Mouse (Mus musculus): ENCODE data around the gene Ddx3x. TPM values are rescaled to one million over a fixed set of nuclear protein-coding genes. Genes with fewer than 3 reads are reported as not detected.

Gene Ddx3x
- polyA plus RNA-seq, 1 experiment from 2014 or later: 84.5 TPM

- H3K27me3 ChIP-seq (replicated peaks; ENCODE audit: control insufficient read depth, insufficient read depth, low read length): no peaks in the 10 kb centered on the region
- no peaks in the 10 kb centered on the region for H3K36me3 ChIP-seq (ENCODE audit: control insufficient read depth, insufficient read depth)
- H3K4me1 ChIP-seq (replicated peaks; ENCODE audit: control insufficient read depth, insufficient read depth, low read length): no peaks in the 10 kb centered on the region
- TF ChIP-seq CTCF (IDR thresholded peaks at IDR 0.05; ENCODE audit: low read depth): no peak
- WGBS: 81% methylated on average over 3 of the region's 3 CpGs
- H3K4me3 ChIP-seq (ENCODE audit: low read depth, low read length): no peak overlapping the region
- H3K27ac ChIP-seq (ENCODE audit: low read depth, low read length): no peak overlapping the region
- H3K4me2 ChIP-seq (replicated peaks; ENCODE audit: low read depth): no peak overlapping the region
- no peak for ATAC-seq
- no peak overlapping the region for H3K9ac ChIP-seq (ENCODE audit: low read depth, low read length)
- no peaks in the 10 kb centered on the region for H3K9me3 ChIP-seq (ENCODE audit: control insufficient read depth)
Measured at GRCm38 (mm10) chrX:13306190-13306589, 25.4 kb downstream of the Ddx3x start.

- Histone ChIP-seq H3K27me3 (replicated peaks; ENCODE audit: control insufficient read depth, insufficient read depth, low read length) (no peaks in the 10 kb centered on the region), H3K36me3 (ENCODE audit: control insufficient read depth, insufficient read depth) (no peaks in the 10 kb centered on the region), H3K4me3 (ENCODE audit: low read depth, low read length) (no peak overlapping the region), H3K4me1 (replicated peaks; ENCODE audit: control insufficient read depth, insufficient read depth, low read length) (no peaks in the 10 kb centered on the region), H3K4me2 (replicated peaks; ENCODE audit: low read depth) (no peak overlapping the region), H3K9me3 (ENCODE audit: control insufficient read depth) (no peaks in the 10 kb centered on the region), H3K27ac (ENCODE audit: low read depth, low read length) (no peak overlapping the region), H3K9ac (ENCODE audit: low read depth, low read length) (no peak overlapping the region)
- ATAC-seq: no peak
- 77% methylated on average over 4 of the region's 4 CpGs for WGBS
- no peak for TF ChIP-seq CTCF (IDR thresholded peaks at IDR 0.05; ENCODE audit: low read depth)
Measured at GRCm38 (mm10) chrX:13311396-13311795, 30.6 kb downstream of the Ddx3x start.

GRCm38 (mm10) chrX:13329611-13330010, 48.8 kb downstream of the Ddx3x start:
- H3K36me3 ChIP-seq (ENCODE audit: control insufficient read depth, insufficient read depth): no peaks in the 10 kb centered on the region
- H3K27me3 ChIP-seq (replicated peaks; ENCODE audit: control insufficient read depth, insufficient read depth, low read length): no peaks in the 10 kb centered on the region
- H3K27ac ChIP-seq (ENCODE audit: low read depth, low read length): no peak overlapping the region
- no peak overlapping the region for H3K4me3 ChIP-seq (ENCODE audit: low read depth, low read length)
- H3K9ac ChIP-seq (ENCODE audit: low read depth, low read length): no peak overlapping the region
- H3K9me3 ChIP-seq (ENCODE audit: control insufficient read depth): no peaks in the 10 kb centered on the region
- H3K4me1 ChIP-seq (replicated peaks; ENCODE audit: control insufficient read depth, insufficient read depth, low read length): no peaks in the 10 kb centered on the region
- no peak for TF ChIP-seq CTCF (IDR thresholded peaks at IDR 0.05; ENCODE audit: low read depth)
- no peak overlapping the region for H3K4me2 ChIP-seq (replicated peaks; ENCODE audit: low read depth)
- no peak for ATAC-seq
- whole genome bisulfite sequencing: 84% methylated on average over 7 of the region's 7 CpGs

Other genes starting within 250 kb of the Ddx3x start
- gene Usp9x, start 209.5 kb upstream of the Ddx3x start, polyA plus RNA-seq (2015; fragmentation: Nextera tagmentation; extraction: Ambion mirVana): 16.4 and 17.3 TPM in 2 replicates
- 0.09 and 0.12 TPM in 2 replicates for gene Nyx, start 185.1 kb downstream of the Ddx3x start, polyA plus RNA-seq (2015; fragmentation: Nextera tagmentation; extraction: Ambion mirVana)